Mouse (Mus musculus) bone marrow, adult 2 months (tissue): ENCODE data around the gene Erg.
A peak's percentile ranks its signal among the peaks of the same experiment; 100 is the strongest.

Experiments used
- CTCF ChIP-seq: fragments of 200-500 bp; IDR thresholded peaks from 2 replicates; pipeline ENCODE4 v1.5.1; 2011; ENCODE audit warnings: low read length, control low read depth; ENCODE audit not compliant: control insufficient read depth, insufficient read depth
- POLR2A ChIP-seq: fragments of 200-500 bp; IDR thresholded peaks from 2 replicates; pipeline ENCODE4 v1.6.1; 2011; ENCODE audit warnings: low read depth, mild to moderate bottlenecking, control low read depth, low read length, borderline replicate concordance; ENCODE audit not compliant: control insufficient read depth

DNA sequence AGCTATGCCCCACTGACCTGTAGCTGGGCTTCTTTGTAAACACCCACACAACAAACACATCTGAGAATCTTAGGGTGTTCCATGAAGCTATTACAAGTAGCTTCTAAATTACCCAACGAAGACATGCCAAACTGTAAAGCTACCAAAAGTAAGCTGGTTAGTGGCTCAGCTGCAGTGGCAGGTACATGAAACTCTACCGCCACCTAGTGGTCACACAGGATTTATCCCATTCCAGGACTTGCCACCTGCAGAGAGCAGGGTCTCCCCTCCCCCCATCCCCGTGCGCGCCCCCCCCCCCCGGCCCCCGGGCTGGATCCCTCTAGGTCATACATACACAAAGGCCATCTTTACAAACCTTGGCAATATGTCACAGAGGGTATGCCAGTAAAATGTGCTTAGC lies 240.5 kb downstream of the Erg start:
- peak; percentile 77 for TF ChIP-seq CTCF
- TF ChIP-seq POLR2A = no peak
